Mouse (Mus musculus) small intestine, adult 2 months (tissue): Measurements from ENCODE around the gene Scimp.

Experiments
- CTCF ChIP-seq: fragments of 200-500 bp; IDR thresholded peaks from 2 replicates; pipeline ENCODE4 v1.5.1; 2012; ENCODE audit warnings: low read depth, mild to moderate bottlenecking, control low read depth, inconsistent platforms, low read length, moderate library complexity, mixed read lengths; ENCODE audit not compliant: insufficient replicate concordance, insufficient read length; ENCODE audit errors: extremely low read depth
- POLR2A ChIP-seq: fragments of 200-500 bp; IDR thresholded peaks from 2 replicates; pipeline ENCODE4 v1.6.1; 2012; ENCODE audit warnings: low read depth, mild to moderate bottlenecking, control low read depth, inconsistent platforms, low read length, moderate library complexity

DNA sequence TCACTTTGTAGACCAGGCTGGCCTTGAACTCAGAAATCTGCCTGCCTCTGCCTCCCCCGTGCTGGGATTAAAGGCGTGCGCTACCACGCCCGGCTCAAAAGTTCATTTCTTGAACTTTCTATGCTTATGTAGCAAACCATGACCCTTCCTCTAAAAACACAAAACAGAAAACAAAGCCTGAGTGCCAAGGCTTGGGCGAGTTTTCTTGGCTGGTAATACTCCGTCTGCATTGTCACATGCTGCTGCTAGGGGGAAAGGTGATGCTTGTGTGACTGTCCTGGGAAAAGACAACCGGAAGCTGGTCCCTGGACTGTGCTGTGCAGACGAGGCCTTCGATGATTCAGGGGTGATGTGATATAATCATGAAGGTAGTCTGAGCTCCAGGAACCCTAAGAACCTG, 59.2 kb downstream of the Scimp start:
- TF ChIP-seq POLR2A (no peak), CTCF (no peak)
